Mouse (Mus musculus) frontal cortex, postnatal 36 days (tissue): ENCODE results near the gene Adam34.
"Not testable (repeated sequence)": the region's sequence is repeated elsewhere in the genome, so short reads cannot be mapped to it uniquely, and the experiment has no call there.

Experiments
- DNase-seq, 2 experiments: peaks; one replicate each; pipeline ENCODE4 v3.0.0; 2022; ENCODE audit warnings: low spot score in 2 of 2

The Adam34 gene

GRCm38 (mm10) chr8:43709949-43710348 lies at the start of gene Adam34:
TSS of gene Adam34 (minus strand) at chr8:43710049.
- DNase-seq = no peak

- no peak for DNase-seq
These were observed 82.7 kb downstream of the Adam34 start, which contains the start of gene Gm5346 for GRCm38 (mm10) chr8:43627176-43627575. TSS of gene Gm5346 (minus strand) at chr8:43627276.

GRCm38 (mm10) chr8:43616046-43616445 lies 93.8 kb downstream of the Adam34 start:
- DNase-seq = no peak

- DNase-seq = not testable (repeated sequence)
These were observed 106.2 kb downstream of the Adam34 start for GRCm38 (mm10) chr8:43603657-43604056.

- DNase-seq = not testable (repeated sequence)
These were observed 106.7 kb downstream of the Adam34 start for GRCm38 (mm10) chr8:43603166-43603565.
